Mouse (Mus musculus) heart, postnatal 36 days (tissue): ENCODE data around the gene 4930519G04Rik. TPM values are rescaled to one million over a fixed set of nuclear protein-coding genes. Genes with fewer than 3 reads are reported as not detected.
"Not testable (repeated sequence)": the region's sequence is repeated elsewhere in the genome, so short reads cannot be mapped to it uniquely, and the experiment has no call there.

ENCODE experiments used
- DNase-seq, 2 experiments: peaks; one replicate each; pipeline ENCODE4 v3.0.0; 2021 to 2022
- intact Hi-C: fragments of 180-260 bp; cut with DNase I; formaldehyde crosslinking; loops from one replicate; pipeline ENCODE4 v1.15.1; 2025
- total RNA-seq, 2 experiments: library from RNA; stranded (reverse); gene quantifications; 2 replicates each; pipeline ENCODE4 v1.2.3; 2021

Gene 4930519G04Rik
- total RNA-seq, 2 experiments from 2014 or later = not detected

- DNase-seq = no peak
- intact Hi-C loops = no loop called here
These were observed 16.6 kb upstream of the 4930519G04Rik start for GRCm38 (mm10) chr5:114836886-114837285.

DNA sequence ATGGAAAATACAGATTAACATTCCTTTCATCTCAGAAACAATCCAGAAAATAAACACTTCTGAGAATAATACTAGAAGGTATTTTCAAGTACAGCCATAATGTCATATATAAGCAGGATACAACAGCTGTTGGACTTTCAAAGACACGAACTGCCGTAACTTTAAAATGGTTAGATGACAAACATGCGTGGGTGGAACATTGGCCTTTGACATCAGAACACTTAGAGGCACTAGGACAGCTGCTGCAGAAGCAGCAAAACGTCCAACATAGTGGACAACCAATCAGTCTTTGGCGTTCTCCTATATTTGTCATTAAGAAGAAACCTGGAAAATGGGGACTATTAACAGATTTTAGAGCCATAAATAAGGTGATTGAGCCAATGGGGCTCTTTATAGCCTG lies 13.0 kb upstream of the 4930519G04Rik start:
- DNase-seq, intact Hi-C loops: not testable (repeated sequence)

DNA sequence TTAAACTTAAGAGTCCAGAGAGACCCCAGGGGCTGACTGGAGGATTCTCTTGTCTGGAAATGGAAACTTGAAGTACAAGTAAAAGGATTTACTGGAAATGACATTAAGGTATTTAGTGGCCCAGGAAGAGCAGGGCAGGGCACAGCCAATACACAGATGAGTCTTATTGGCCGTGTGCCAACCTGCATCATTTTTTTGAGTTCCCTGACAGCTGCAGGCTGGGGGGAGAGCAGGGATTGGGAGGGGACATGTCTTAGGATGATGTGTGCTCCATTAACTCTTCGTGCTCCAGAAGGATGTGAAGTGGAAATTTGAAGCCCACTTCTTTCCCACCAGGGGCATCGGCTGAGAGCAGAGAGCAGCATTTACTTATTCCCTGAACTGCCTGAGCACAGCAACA lies 11.3 kb upstream of the 4930519G04Rik start:
- intact Hi-C loops, DNase-seq: not testable (repeated sequence)

DNA sequence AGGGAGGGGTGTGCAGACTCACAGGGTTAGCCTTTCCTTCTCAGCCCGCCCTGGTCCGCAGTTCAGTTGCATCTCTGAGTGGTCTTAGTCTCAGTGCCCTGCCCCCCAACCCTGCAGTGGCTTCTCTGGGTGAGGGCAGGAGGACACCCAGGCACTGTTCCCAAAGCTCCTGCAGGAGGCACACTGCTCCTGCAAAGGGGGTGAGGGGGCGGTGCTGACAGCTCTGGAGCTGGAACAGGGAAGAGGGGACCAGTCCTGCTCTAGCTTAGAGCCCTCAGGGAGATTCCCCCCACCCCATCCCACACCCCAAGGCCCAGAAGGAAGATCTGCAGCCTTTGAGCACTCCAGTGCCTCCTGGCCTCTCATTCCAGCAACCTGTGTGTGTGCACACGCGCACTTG lies 10.8 kb upstream of the 4930519G04Rik start:
- no peak for DNase-seq
- intact Hi-C loops = no loop called here

GRCm38 (mm10) chr5:114844371-114844770 lies 9.1 kb upstream of the 4930519G04Rik start:
- intact Hi-C loops, DNase-seq: not testable (repeated sequence)

- no peak for DNase-seq
- intact Hi-C loops = no loop called here
These were observed 1.8 kb upstream of the 4930519G04Rik start for GRCm38 (mm10) chr5:114851565-114852236.

DNA sequence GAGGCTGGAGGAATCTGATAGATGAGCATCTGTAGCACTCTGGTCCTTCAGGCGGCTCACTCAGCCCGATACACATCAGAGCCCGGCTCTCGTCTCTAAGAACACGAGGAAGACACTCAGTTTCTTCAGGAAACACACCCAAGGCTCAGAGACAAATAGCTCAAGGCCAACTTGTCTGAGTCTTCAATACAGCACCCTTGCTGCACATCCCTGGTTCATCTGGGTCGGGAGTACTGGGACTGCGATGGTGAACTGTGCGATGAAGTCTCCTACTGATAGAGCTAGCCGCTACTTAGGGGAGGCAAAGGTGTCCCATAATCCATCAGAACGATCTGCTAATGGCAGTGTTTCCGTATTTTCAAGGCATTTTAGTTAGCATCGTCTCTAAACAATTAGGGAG lies 5.1 kb downstream of the 4930519G04Rik start, which contains the start of gene Gm9936:
TSS of gene Gm9936 (minus strand) at position 101 of the 400 bp plus-strand sequence.
- DNase-seq = no peak
- intact Hi-C loops = loop anchor here (5.0 kb wide), 1 partner anchor 151 kb away; the partner anchor contains the start of gene Tchp

GRCm38 (mm10) chr5:114859253-114859652 lies 5.8 kb downstream of the 4930519G04Rik start:
- intact Hi-C loops = loop anchor here (5.0 kb wide), 1 partner anchor 152 kb away; the partner anchor contains the start of gene Tchp
- DNase-seq = peak; percentile 72 to 79

DNA sequence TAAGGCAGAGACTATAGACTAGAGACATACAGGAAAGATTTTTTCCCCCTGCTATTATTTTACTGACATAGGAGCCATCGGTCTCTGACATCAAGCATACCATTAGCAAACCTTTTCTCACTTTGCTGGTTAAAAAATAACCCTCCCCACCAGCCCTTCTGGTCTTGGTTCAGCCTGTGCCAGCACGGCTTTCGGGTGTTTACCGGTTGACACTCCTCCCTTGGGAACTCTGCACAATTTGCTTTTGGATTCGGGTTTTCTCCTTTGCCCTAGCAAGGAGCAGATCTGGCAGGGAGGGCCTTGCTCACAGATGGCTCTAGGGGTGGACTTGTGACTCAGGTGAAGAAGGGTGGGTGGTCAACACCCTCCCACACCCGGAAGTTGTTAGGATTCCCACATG lies 8.3 kb downstream of the 4930519G04Rik start:
- intact Hi-C loops = no loop called here

GRCm38 (mm10) chr5:114864813-114865212 lies 11.3 kb downstream of the 4930519G04Rik start:
- DNase-seq = no peak
- intact Hi-C loops = no loop called here

More for the DNA sequence above, 8.3 kb downstream of the 4930519G04Rik start:
- no peak for DNase-seq

GRCm38 (mm10) chr5:114865279-114865678 lies 11.8 kb downstream of the 4930519G04Rik start:
- DNase-seq = no peak
- intact Hi-C loops = no loop called here

DNA sequence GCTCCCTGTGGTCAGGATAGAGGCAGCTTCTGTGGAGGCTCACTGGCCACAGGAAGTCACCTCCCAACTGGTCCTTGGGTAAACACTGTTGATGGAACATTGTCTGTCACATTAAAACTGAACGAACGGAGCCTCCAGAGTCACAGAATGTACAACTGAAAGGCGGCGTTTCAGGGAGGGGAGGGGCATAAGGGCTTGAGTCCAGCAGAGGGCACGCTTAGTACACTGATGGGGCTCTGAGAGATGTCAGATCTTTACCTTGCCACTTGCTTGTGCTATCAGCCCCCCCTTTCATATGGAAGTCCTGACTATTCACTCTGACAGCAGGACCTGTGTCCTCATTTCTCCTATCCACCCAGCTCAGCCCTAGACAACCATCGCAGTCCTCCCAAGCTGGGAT lies 22.4 kb downstream of the 4930519G04Rik start:
- DNase-seq = peak in 1 of 2 experiments; percentile 6
- intact Hi-C loops = no loop called here

GRCm38 (mm10) chr5:114876331-114876730 lies 22.9 kb downstream of the 4930519G04Rik start:
- intact Hi-C loops = no loop called here
- no peak for DNase-seq

GRCm38 (mm10) chr5:114877487-114877886 lies 24.0 kb downstream of the 4930519G04Rik start:
- intact Hi-C loops = no loop called here
- DNase-seq = no peak

DNA sequence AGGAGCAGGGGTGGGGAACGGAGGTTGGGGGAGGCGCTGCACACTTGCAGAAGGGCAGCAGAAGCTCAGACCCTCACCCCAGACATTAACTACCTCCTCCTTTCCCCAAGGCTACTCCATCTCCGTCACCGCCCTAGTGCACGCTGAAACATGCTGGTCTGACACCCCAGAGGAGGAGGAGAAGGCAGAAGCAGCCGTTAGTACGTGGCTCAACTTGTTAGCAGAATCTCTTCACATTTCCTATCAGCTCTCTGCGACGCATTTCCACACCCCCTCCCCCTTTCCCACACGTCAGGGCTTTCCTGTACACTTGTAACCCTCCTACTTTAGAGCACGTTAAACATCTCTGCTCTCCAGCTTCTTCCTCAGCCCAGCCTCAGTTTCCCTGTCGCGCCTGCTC lies 25.9 kb downstream of the 4930519G04Rik start:
- no peak for DNase-seq
- intact Hi-C loops = no loop called here

DNA sequence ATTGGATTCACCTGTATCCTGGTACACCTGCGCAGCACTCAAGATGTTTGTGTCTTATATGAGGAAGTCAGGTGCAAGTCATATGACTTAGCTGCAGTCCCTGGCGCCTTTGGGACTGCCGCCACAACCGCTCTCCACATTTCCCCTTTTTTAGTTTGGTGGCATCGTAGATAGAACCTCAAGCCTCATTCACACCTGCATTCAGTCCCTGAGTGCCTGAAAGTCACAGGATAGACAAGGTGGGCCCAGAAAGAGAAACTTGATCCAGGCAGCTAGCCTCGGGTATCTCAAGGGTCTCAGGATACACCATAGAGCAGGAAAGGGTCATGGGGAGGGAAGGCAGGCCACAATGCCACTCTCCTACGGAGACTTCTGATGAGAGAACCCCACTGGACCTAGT lies 28.9 kb downstream of the 4930519G04Rik start:
- DNase-seq, intact Hi-C loops: not testable (repeated sequence)

DNA sequence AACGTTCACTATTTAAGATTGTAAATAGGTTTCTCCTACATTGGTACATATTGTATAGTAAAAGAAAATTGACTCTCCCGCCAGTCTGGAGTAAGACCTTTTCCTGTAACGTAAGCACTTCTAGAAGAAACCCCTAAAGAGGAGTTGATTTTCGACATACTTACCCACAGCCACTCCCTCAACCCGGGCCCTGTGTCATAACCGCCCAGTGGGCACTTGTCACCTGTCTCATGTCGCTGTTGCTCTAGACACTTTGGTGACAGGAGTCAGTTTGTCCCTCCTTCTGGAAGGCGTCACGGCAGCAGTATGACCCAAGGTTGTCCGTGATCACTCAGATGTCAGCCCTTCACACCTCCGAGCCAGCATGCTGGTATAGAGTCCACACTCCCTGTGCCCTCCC lies 29.6 kb downstream of the 4930519G04Rik start:
- no peak for DNase-seq
- intact Hi-C loops = no loop called here

- intact Hi-C loops = no loop called here
These were observed 33.3 kb downstream of the 4930519G04Rik start for GRCm38 (mm10) chr5:114886801-114887200.

GRCm38 (mm10) chr5:114888995-114889394 lies 35.5 kb downstream of the 4930519G04Rik start:
- DNase-seq = no peak

More at GRCm38 (mm10) chr5:114886801-114887200, 33.3 kb downstream of the 4930519G04Rik start:
- no peak for DNase-seq

DNA sequence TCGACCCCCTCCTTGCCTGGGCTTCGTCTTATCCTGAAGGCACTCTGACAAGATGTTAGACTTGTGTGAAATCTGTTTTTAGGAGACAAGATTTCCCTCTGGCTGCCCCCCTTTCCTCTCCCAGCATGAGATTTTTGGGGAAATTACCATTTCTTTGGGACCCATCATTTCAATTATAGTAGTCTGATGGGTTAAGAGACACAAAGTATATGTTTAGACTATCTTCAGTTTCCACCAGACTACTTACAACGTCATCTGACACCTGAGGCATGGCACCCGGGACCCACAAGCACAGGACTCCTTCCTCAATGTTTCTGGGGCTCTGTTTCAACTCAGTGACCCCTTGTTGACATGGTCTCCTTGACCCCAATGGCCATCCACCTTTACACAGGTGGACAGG lies 42.1 kb downstream of the 4930519G04Rik start:
- no peak for DNase-seq
- intact Hi-C loops = no loop called here

More at GRCm38 (mm10) chr5:114888995-114889394, 35.5 kb downstream of the 4930519G04Rik start:
- intact Hi-C loops = loop anchor here (1.0 kb wide), 1 partner anchor 8 kb away; no protein-coding TSS in a partner anchor

GRCm38 (mm10) chr5:114896688-114897373 lies 43.4 kb downstream of the 4930519G04Rik start, which contains the start of gene Oasl2:
Oasl2 (plus strand) TSS chr5:114896936.
- DNase-seq = peak in 1 of 2 experiments; percentile 53
- intact Hi-C loops = loop anchor here (1.0 kb wide), 1 partner anchor 8 kb away; no protein-coding TSS in a partner anchor
